Mouse (Mus musculus) Patski (cell line): ENCODE measurements at regions not wholly inside any gene's neighbourhood (a gene's known extent, or its start where the extent isn't known, plus 50 kb on each side); places are given as distances from the start of the nearest gene placed in this dataset.

ENCODE experiments used
- ATAC-seq: fragments of 100-300 bp; one replicate; pipeline ENCODE4 v1.8.0; 2021
- CTCF ChIA-PET: fragments of 350-600 bp; sonication (Branson Sonifier 250); formaldehyde crosslinking; loops from one replicate; lab custom pipeline; 2022; ENCODE audit warnings: inconsistent platforms; lab: Charles Lee
- POLR2A ChIA-PET: fragments of 350-600 bp; sonication (Branson Sonifier 250); formaldehyde crosslinking; loops from one replicate; lab custom pipeline; 2022; ENCODE audit warnings: antibody characterized with exemption, inconsistent platforms; lab: Charles Lee
- DNase-seq: peaks from one replicate; pipeline ENCODE4 v3.0.0-alpha.2; 2011; ENCODE audit warnings: low read depth, low spot score
- H3K27me3 ChIP-seq: fragments of 371-371 bp; one replicate; pipeline ENCODE4 v1.5.1; 2021
- CTCF ChIP-seq: fragments of 100-300 bp; IDR thresholded peaks from one replicate; pipeline ENCODE4 v1.5.1; 2021
- in situ Hi-C: fragments of 300-500 bp; cut with MboI; formaldehyde crosslinking; loops from 3 replicates; pipeline ENCODE4 v1.11.1; 2018; ENCODE audit warnings: low pct_unique_long_range_greater_than_20kb, mixed read lengths

DNA sequence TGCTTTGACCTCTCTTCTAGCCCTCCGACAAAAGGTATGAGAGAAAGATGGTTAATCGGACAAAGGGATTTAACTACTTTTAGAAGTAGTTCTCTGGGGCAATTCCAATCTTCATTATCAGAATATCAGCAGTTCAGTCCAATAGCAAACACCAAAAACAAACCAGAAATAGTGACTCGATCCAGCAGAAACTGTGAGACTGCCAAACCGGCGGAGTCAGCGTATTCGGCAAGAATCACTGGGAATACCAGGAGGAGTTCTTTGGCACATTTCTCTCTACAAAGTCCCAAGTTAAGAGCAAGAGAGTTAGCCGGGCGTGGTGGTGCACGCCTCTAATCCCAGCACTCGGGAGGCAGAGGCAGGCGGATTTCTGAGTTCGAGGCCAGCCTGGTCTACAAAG is 164.5 kb downstream of the Lnpk start:
- TF ChIP-seq CTCF = no peak
- no peak for ATAC-seq
- H3K27me3 ChIP-seq = peaks cover 19% of the 10 kb centered on the region
- ChIA-PET CTCF (interaction anchor here (1.2 kb wide), 1 partner anchor 11 kb away, joined by 3 read pairs; no protein-coding TSS in a partner anchor), POLR2A (no interaction called here)
- in situ Hi-C loops = no loop called here
- DNase-seq = no peak

DNA sequence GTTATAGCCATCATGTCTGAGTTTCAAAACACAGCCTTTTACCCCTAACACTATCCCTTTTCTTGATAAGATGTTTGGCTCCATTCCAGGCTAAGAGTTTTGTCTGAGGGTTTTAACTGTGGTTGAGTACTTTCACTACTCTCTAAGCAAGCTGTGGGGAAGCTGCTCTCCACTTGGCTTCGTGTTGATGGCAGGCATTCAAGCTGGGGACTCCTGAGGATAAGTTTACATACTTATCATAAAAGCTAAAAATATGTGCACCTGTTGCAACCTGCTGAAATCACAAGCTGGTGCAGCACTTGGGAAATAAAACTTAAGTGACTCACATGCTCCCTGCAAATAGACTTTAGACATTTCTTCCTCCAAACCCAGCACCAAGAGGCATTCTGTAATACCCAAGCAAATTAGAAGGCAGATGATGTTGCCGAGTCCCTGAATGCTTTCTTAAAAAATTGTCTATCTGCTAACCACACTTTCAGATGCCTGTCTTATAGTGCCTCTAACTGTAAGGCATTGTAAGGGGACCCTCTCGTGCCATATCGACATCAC is 169.3 kb downstream of the Lnpk start:
- DNase-seq (no peak), ATAC-seq (no peak)
- peaks cover 42% of the 10 kb centered on the region for H3K27me3 ChIP-seq
- in situ Hi-C loops = no loop called here
- TF ChIP-seq CTCF = no peak
- ChIA-PET POLR2A (no interaction called here), CTCF (interaction anchor here (1.0 kb wide), 1 partner anchor 155 kb away, joined by 3 read pairs; no protein-coding TSS in a partner anchor)

DNA sequence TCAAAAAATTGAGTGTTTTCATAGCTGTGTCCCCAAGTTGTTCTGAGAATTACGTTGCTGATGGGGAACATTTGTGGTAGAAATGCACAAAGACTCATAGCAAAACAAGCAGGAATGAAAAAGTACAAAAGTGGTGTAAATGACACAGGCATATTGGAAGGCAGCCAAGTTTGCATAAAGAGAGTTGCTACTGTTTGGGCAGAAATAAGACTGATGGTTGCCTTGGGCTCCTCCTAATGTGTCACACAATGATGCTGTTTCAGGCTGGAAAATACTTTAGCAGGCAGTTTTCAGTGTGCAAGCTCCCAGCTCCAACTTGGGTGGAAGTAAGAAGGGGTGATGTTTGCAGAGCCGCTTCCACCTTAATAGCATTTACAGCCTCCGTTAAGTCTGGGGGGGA is 174.7 kb downstream of the Lnpk start:
- H3K27me3 ChIP-seq = peaks cover 33% of the 10 kb centered on the region
- TF ChIP-seq CTCF = no peak
- in situ Hi-C loops = no loop called here
- no peak for DNase-seq
- ChIA-PET CTCF (interaction anchor here (1.0 kb wide), 1 partner anchor 20 kb away, joined by 3 read pairs; no protein-coding TSS in a partner anchor), POLR2A (no interaction called here)
- no peak for ATAC-seq

DNA sequence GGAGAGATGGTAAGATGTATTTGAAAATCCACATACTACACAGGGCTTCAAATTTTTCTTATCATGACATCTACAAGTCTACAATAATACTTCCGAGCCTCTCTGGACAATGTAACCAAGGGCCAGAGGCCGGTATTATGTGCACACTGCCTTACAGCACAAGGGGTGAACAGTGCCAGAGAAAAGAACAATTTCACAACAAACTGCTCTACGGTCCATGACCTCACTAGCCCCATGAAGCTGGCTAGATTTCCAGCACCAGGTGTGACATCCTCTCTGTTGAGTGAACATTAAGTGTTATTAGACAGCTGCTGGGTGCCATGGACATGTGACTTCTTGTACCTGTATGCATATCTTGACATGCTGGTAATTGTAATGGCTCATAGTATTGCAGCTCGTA is 188.2 kb downstream of the Lnpk start:
- in situ Hi-C loops = no loop called here
- CTCF ChIA-PET = no interaction called here
- TF ChIP-seq CTCF = no peak
- DNase-seq (no peak), ATAC-seq (no peak)
- peaks cover 35% of the 10 kb centered on the region for H3K27me3 ChIP-seq
- POLR2A ChIA-PET = no interaction called here

DNA sequence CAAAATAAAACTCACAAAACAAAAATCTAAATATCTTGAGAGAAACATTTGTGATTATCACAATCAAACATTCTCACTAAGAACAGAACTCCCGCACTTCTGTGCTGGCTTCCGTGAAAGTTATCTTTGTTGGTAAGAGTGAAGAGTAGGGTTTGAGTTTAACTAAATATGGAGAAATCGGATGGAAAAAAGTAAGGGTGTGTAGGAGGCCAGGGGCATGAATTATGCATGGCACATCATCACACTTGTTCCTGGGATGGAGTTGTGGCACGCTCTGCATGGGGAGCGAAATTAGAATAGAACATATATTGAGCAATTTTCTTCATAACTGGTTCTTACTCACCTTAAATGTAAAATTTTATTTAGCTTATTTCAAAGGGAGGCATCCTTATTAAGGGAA is 191.2 kb downstream of the Lnpk start:
- ChIA-PET POLR2A (no interaction called here), CTCF (no interaction called here)
- H3K27me3 ChIP-seq = peaks cover 17% of the 10 kb centered on the region
- in situ Hi-C loops = no loop called here
- DNase-seq (no peak), ATAC-seq (no peak)
- TF ChIP-seq CTCF = no peak

DNA sequence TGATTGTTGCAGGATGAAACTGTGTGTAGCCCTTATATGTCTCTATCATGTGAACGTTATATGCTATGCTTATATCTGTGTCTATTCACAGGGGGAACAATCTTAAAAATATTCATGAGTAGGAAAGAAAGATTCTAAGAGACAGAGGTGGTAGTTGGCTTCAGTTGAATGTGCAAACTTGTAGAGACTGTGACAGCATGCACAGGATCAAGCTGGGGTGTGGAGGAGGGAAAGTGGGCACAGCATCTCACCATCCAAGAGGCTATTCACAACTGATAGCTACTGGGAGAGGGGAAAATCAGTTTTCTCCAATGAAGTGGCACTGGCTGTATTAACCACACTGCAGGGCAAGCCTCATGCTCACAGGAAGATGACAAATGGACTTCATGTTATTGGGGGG is 194.3 kb downstream of the Lnpk start:
- TF ChIP-seq CTCF = no peak
- in situ Hi-C loops = no loop called here
- ATAC-seq = no peak
- no peak for DNase-seq
- ChIA-PET CTCF (no interaction called here), POLR2A (no interaction called here)
- H3K27me3 ChIP-seq = peaks cover 20% of the 10 kb centered on the region

DNA sequence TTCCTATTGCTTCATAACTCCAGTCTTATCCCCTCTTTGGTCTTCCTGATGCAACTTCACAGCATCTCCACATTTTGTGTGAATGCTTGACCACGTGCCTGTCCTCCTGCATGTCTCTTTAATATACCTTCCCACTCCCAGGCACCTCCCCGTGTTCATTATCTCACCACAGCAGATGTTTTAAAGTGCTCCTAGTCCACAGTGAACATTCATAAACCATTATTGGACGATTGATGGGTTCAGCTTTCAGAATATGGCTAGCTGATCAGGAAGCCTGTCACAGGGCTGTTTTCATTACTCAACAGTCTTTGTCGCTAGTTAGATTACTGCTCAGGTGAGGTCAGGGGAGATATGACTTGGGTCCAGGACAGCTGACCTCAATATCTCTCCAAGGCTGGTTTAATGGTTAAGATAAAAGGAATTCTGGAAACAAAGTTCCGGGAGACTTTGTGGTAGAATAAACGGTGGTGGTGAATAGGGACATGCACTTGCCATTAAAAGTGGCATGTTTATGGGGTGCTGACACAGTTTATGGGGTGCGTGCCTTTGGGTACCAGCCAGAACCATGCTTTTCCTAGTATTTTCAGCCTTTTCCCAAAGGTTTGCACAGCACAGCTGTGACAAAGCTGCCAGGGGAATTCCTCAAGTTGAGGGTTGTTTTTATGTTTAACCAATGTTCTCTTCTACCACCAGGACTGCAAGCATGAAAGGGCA is 198.5 kb downstream of the Lnpk start:
- ATAC-seq (no peak), DNase-seq (no peak)
- ChIA-PET CTCF (no interaction called here), POLR2A (no interaction called here)
- peaks cover 14% of the 10 kb centered on the region for H3K27me3 ChIP-seq
- in situ Hi-C loops = no loop called here
- no peak for TF ChIP-seq CTCF

DNA sequence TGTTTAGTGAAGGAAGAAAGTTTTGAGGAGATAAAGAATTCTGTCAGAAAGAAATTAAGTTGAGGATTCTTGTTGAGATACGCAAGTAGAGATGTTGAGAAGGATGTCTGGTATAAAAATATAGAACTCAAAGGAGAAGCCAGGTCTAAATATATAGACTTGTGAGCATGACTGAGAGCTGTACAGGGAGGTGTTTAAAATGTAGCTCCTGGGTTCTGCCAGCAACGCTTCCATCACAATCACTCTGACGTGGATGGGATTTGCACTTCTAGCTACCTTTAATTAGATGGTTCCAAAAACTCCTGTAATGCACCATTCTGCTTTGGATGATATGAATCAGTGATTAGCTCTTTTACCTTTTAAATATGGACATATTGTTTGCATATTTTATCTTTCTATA is 200.5 kb downstream of the Lnpk start:
- no peak for TF ChIP-seq CTCF
- in situ Hi-C loops = no loop called here
- H3K27me3 ChIP-seq = peaks cover 9% of the 10 kb centered on the region
- ATAC-seq = no peak
- ChIA-PET POLR2A (no interaction called here), CTCF (no interaction called here)
- no peak for DNase-seq

DNA sequence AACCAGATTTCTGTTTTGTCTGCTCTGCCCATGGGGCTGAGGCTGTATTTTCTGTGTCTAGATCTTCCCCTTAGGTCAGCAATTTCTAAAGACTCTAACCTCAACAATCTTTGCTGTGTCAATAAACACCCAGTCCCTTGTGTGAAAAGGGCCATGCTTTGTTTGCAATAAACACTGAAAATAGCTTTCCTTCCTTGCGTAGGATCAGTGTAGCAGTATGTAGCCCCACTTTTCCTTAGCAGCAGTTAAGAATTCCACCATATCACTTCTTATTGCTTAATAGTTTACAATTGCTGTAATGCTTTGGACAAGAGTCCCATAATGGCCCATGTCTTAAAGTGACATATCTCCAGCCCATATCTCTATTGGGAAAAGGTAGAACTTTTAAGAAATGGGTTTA is 205.3 kb downstream of the Lnpk start:
- in situ Hi-C loops = no loop called here
- CTCF ChIA-PET = no interaction called here
- DNase-seq (no peak), ATAC-seq (no peak)
- H3K27me3 ChIP-seq = peaks cover 10% of the 10 kb centered on the region
- POLR2A ChIA-PET = no interaction called here
- no peak for TF ChIP-seq CTCF

DNA sequence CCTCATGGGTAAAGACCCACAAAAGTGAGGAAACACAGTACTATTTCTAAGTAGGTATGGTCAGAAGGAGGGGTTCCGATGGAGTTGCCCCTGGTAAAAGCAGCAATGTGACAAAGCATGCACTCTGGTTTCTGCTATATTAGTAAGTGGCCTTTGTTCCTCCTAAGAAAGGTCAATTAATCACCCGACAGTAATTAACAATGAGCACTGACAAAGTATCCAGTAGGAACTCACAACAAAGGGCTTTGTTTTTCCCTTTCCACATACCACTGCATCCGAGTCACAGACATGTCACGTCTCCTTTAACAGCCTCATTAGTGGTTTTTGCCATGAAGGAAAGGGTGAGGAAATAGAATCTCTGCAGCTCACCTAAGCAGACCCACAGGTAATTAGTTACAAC is 206.2 kb downstream of the Lnpk start:
- in situ Hi-C loops = no loop called here
- peaks cover 5% of the 10 kb centered on the region for H3K27me3 ChIP-seq
- ATAC-seq = no peak

DNA sequence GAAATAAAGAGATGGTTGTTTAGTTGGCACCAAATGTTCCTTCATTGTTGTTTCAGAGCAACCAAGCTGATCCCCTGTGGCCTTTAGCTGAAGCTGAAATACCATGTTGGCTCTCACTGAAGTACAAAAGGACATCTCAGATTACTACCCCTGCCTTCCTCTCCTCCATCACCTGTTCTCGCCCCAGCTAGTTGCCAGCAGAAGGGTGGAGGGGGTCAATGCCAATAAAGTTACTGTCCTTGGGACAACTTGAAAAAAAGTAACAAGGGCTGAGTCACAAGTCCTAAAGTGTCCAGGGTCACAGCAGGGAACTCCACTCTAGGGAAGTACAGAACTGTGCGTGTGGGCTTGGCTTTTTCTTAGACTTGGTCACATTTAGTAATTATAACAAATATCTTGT is 216.0 kb downstream of the Lnpk start:
- DNase-seq (no peak), ATAC-seq (no peak)
- ChIA-PET POLR2A (no interaction called here), CTCF (interaction anchor here (1.5 kb wide), 1 partner anchor 9 kb away, joined by 3 read pairs; no protein-coding TSS in a partner anchor)
- peaks cover 11% of the 10 kb centered on the region for H3K27me3 ChIP-seq
- TF ChIP-seq CTCF = no peak
- in situ Hi-C loops = no loop called here

More for the DNA sequence above, 206.2 kb downstream of the Lnpk start:
- ChIA-PET CTCF (interaction anchor here (1.1 kb wide), 2 partner anchors 9 to 12 kb away, joined by 3 to 4 read pairs; no protein-coding TSS in a partner anchor), POLR2A (no interaction called here)
- TF ChIP-seq CTCF = no peak
- DNase-seq = no peak

DNA sequence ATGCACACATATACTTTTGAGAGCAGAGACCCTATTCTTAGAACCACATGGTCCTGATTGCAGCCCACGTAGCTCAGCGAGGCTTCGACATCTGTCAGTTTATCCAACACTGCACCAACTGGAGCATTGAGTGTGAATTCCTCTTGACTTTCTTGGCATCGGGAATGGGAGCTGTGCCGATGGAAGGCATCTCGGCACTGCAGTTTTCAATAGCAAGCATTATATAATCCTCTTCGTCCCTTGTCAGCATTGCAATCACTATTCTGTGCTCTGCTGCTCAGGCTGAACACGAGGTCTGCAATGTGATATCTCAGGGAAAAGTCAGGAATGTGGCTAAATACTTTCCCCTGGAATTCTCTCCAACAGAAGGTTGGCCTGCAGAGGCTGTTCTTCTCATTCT is 224.6 kb downstream of the Lnpk start:
- ATAC-seq = no peak
- POLR2A ChIA-PET = no interaction called here
- CTCF ChIA-PET = no interaction called here
- no peak for TF ChIP-seq CTCF
- in situ Hi-C loops = no loop called here
- DNase-seq = no peak
- peaks cover 50% of the 10 kb centered on the region for H3K27me3 ChIP-seq
